Comparison of ENCODE assay signal across 13 mouse cellular contexts in the genomic region with DNA sequence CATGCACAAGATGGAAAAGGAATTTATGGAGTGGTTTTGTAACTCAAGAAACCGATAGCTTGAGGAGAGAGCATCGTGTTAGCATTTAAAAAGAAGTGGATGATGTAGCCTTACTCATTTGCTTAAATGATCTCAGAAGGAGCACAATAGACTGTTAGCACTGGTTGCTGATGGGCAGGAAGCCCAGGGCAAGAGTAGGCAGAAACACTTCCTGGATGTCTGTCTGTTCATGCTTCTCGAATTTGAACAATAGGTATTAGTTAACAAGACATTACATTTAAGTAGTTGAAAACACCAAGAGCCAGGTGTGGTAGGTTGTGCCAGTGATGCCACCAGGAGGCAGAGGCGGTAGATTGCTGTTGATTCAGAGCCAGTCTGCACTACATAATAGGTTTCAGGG.
"Had no signal": no experiment of that assay in that cellular context is flagged by ENCODE, and none has a peak within 500 bp of the region (broad histone marks: within the 10 kb centered on the region; RNA-seq: fewer than 3 reads in every experiment).

No protein-coding gene starts in this region.

- DNase-seq: kidney, postnatal 36 days; layer of hippocampus, adult 9-11 months; layer of hippocampus, postnatal 36 days; lung, embryonic 14.5 days; lung, postnatal 10 days; retina, postnatal 1 day; thymus, postnatal 36 days had no signal

- ATAC-seq: liver, embryonic 12.5 days; midbrain, embryonic 16.5 days had no signal

- H3K27me3 ChIP-seq: limb, embryonic 15.5 days; liver, embryonic 12.5 days; midbrain, embryonic 12.5 days; neural tube, embryonic 13.5 days had no signal

- H3K4me1 ChIP-seq: midbrain, embryonic 12.5 days; neural tube, embryonic 13.5 days had no signal

- H3K4me2 ChIP-seq: limb, embryonic 15.5 days; liver, embryonic 12.5 days; lung, embryonic 14.5 days; midbrain, embryonic 12.5 days; neural tube, embryonic 13.5 days had no signal

- H3K36me3 ChIP-seq: neural tube, embryonic 13.5 days had no signal

- H3K4me3 ChIP-seq: limb, embryonic 15.5 days; liver, embryonic 12.5 days; midbrain, embryonic 12.5 days; neural tube, embryonic 13.5 days had no signal

- H3K9me3 ChIP-seq: limb, embryonic 15.5 days; liver, embryonic 12.5 days; midbrain, embryonic 12.5 days; neural tube, embryonic 13.5 days had no signal

- H3K9ac ChIP-seq: limb, embryonic 15.5 days; liver, embryonic 12.5 days; lung, embryonic 14.5 days; midbrain, embryonic 12.5 days; neural tube, embryonic 13.5 days had no signal

- H3K27ac ChIP-seq: kidney, postnatal 0 days; limb, embryonic 15.5 days; liver, embryonic 12.5 days; midbrain, embryonic 12.5 days; neural tube, embryonic 13.5 days had no signal
